Mouse (Mus musculus) retina, postnatal 1 day (tissue): ENCODE data around the gene Cfap161.
A peak's percentile ranks its signal among the peaks of the same experiment; 100 is the strongest.

ENCODE experiments used
- DNase-seq: peaks from one replicate; pipeline ENCODE4 v3.0.0-alpha.2; 2012

The Cfap161 gene

GRCm38 (mm10) chr7:83802007-83802406 lies 7.3 kb upstream of the Cfap161 start:
- no peak for DNase-seq

GRCm38 (mm10) chr7:83801483-83801875 lies 6.8 kb upstream of the Cfap161 start:
- no peak for DNase-seq

GRCm38 (mm10) chr7:83800561-83801482 lies 6.1 kb upstream of the Cfap161 start:
- DNase-seq = no peak

- no peak for DNase-seq
These were observed 5.4 kb upstream of the Cfap161 start for GRCm38 (mm10) chr7:83800071-83800470.

- no peak for DNase-seq
These were observed 3.3 kb upstream of the Cfap161 start for GRCm38 (mm10) chr7:83798004-83798403.

- DNase-seq = no peak
These were observed 1.5 kb upstream of the Cfap161 start for GRCm38 (mm10) chr7:83796177-83796576.

- DNase-seq = no peak
These were observed 535 bp downstream of the Cfap161 start for GRCm38 (mm10) chr7:83794006-83794683.

GRCm38 (mm10) chr7:83780881-83781280 lies 13.8 kb downstream of the Cfap161 start:
- DNase-seq = no peak

GRCm38 (mm10) chr7:83780026-83780425 lies 14.7 kb downstream of the Cfap161 start:
- no peak for DNase-seq

- no peak for DNase-seq
These were observed 15.7 kb downstream of the Cfap161 start for GRCm38 (mm10) chr7:83779028-83779427.

- no peak for DNase-seq
These were observed 16.2 kb downstream of the Cfap161 start for GRCm38 (mm10) chr7:83778516-83778915.

GRCm38 (mm10) chr7:83774721-83775120 lies 20.0 kb downstream of the Cfap161 start:
- peak; percentile 35 for DNase-seq

GRCm38 (mm10) chr7:83763674-83764073 lies 31.0 kb downstream of the Cfap161 start:
- no peak for DNase-seq

GRCm38 (mm10) chr7:83762336-83762735 lies 32.3 kb downstream of the Cfap161 start:
- DNase-seq = no peak

GRCm38 (mm10) chr7:83751055-83751454 lies 43.6 kb downstream of the Cfap161 start:
- DNase-seq = no peak

GRCm38 (mm10) chr7:83748405-83748804 lies 46.3 kb downstream of the Cfap161 start:
- DNase-seq = no peak

GRCm38 (mm10) chr7:83746107-83746687 lies 48.5 kb downstream of the Cfap161 start:
- no peak for DNase-seq

- no peak for DNase-seq
These were observed 49.1 kb downstream of the Cfap161 start, which contains the start of gene Il16 for GRCm38 (mm10) chr7:83745413-83746106. Il16 (minus strand) TSS chr7:83745726.

- DNase-seq = no peak
These were observed 49.6 kb downstream of the Cfap161 start for GRCm38 (mm10) chr7:83745065-83745412.

- DNase-seq = no peak
These were observed 50.4 kb downstream of the Cfap161 start for GRCm38 (mm10) chr7:83744250-83744649.

- no peak for DNase-seq
These were observed 52.0 kb downstream of the Cfap161 start for GRCm38 (mm10) chr7:83742690-83743089.

GRCm38 (mm10) chr7:83742026-83742425 lies 52.7 kb downstream of the Cfap161 start:
- DNase-seq = no peak

- DNase-seq = peak; percentile 26
These were observed 54.9 kb downstream of the Cfap161 start for GRCm38 (mm10) chr7:83739680-83740310.
